Mouse (Mus musculus): ENCODE data around the gene Swsap1.

- TF ChIP-seq POLR2A (IDR thresholded peaks at IDR 0.05; ENCODE audit: low read depth, low read length) (no peak), CTCF (conservative IDR thresholded peaks at IDR 0.05; ENCODE audit: insufficient read depth, insufficient read length, low read depth, low read length) (no peak)
Observed at GRCm38 (mm10) chr9:21926784-21927183, 28.8 kb upstream of the Swsap1 start.
